Mouse (Mus musculus): Measurements from ENCODE around the gene Tmprss3. TPM values are rescaled to one million over a fixed set of nuclear protein-coding genes. Genes with fewer than 3 reads are reported as not detected.

Tmprss3 gene
- not detected in 2 replicates for polyA plus RNA-seq (2016; fragmentation: Nextera tagmentation; extraction: Ambion mirVana)

- H3K27ac ChIP-seq: no peak within 1 kb of the TSS
- 88% methylated on average over 11 of the region's 11 CpGs for WGBS
- no peak for ATAC-seq (ENCODE audit: low FRiP score, low read depth)
- H3K4me3 ChIP-seq: no peak within 1 kb of the TSS
- H3K36me3 ChIP-seq: no peaks in the 10 kb centered on the region
- H3K9me3 ChIP-seq: no peaks in the 10 kb centered on the region
- H3K4me1 ChIP-seq: no peaks in the 10 kb centered on the region
- no peak within 1 kb of the TSS for H3K4me2 ChIP-seq (replicated peaks)
- H3K9ac ChIP-seq: no peak within 1 kb of the TSS
- H3K27me3 ChIP-seq (replicated peaks): no peaks in the 10 kb centered on the region
Observed at GRCm38 (mm10) chr17:31198877-31199276, at the start of gene Tmprss3. Gene Tmprss3 (minus strand): TSS chr17:31198977.

DNA sequence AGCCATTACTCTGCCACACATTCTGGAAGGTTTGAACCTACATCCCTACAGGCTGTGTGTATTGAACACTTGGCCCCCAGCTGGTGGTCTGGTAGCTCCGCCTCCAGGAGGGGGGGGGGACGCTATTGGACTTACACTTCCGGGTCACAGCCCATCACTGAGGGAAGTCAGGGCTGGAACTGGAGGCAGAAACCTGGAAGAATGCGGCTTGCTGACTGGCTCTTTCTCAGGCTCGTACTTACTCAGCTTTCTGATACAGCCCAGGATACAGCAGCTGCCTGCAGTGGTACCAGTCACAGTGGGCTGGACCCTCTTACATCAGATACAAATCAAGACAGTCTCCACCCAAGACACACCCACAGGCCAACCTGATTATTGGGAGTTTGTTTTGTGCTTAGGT is 48.4 kb upstream of the Tmprss3 start:
- Histone ChIP-seq H3K27me3 (replicated peaks) (no peaks in the 10 kb centered on the region), H3K27ac (no peak overlapping the region), H3K9ac (no peak overlapping the region), H3K36me3 (no peaks in the 10 kb centered on the region), H3K4me2 (replicated peaks) (no peak overlapping the region), H3K9me3 (no peaks in the 10 kb centered on the region), H3K4me3 (no peak overlapping the region), H3K4me1 (no peaks in the 10 kb centered on the region)
- WGBS: 45% methylated on average over 5 of the region's 5 CpGs
- ATAC-seq (ENCODE audit: low FRiP score, low read depth): no peak

GRCm38 (mm10) chr17:31245321-31245720 is 46.5 kb upstream of the Tmprss3 start:
- ATAC-seq (ENCODE audit: low FRiP score, low read depth): no peak
- Histone ChIP-seq H3K36me3 (no peaks in the 10 kb centered on the region), H3K9me3 (no peaks in the 10 kb centered on the region), H3K4me1 (no peaks in the 10 kb centered on the region), H3K4me2 (replicated peaks) (no peak overlapping the region), H3K4me3 (no peak overlapping the region), H3K9ac (no peak overlapping the region), H3K27me3 (replicated peaks) (no peaks in the 10 kb centered on the region), H3K27ac (no peak overlapping the region)
- 83% methylated on average over 5 of the region's 5 CpGs for WGBS

- Histone ChIP-seq H3K4me3 (no peak overlapping the region), H3K9me3 (no peaks in the 10 kb centered on the region), H3K4me1 (no peaks in the 10 kb centered on the region), H3K9ac (no peak overlapping the region), H3K27me3 (replicated peaks) (no peaks in the 10 kb centered on the region), H3K4me2 (replicated peaks) (no peak overlapping the region), H3K27ac (no peak overlapping the region), H3K36me3 (no peaks in the 10 kb centered on the region)
- ATAC-seq (ENCODE audit: low FRiP score, low read depth): no peak
- 0% methylated on average over 1 of the region's 1 CpGs for WGBS
Observed at GRCm38 (mm10) chr17:31242764-31243163, 44.0 kb upstream of the Tmprss3 start.

DNA sequence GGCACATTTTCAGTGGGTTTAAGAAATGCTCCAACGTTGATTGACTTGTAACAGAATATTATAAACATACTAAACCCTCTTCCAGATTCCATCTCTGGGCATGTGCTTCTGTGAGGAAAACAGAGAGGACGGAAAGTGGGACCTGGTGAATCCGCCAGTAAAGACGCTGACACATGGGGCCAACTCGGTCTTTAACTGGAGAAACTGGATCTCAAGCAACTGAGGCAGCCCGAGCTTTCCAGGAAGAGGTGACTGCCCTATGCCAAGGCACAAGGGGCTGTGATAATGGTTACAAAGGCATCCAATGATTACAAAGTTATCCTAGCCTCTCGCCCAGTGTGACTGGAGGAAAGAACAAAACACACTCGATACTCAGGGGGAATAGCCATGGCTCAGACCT is 42.4 kb upstream of the Tmprss3 start:
- H3K36me3 ChIP-seq: no peaks in the 10 kb centered on the region
- ATAC-seq (ENCODE audit: low FRiP score, low read depth): no peak
- WGBS: 87% methylated on average over 8 of the region's 8 CpGs
- no peaks in the 10 kb centered on the region for H3K27me3 ChIP-seq (replicated peaks)
- no peaks in the 10 kb centered on the region for H3K9me3 ChIP-seq
- no peak overlapping the region for H3K27ac ChIP-seq
- no peak overlapping the region for H3K4me3 ChIP-seq
- no peaks in the 10 kb centered on the region for H3K4me1 ChIP-seq
- H3K4me2 ChIP-seq (replicated peaks): no peak overlapping the region
- no peak overlapping the region for H3K9ac ChIP-seq

DNA sequence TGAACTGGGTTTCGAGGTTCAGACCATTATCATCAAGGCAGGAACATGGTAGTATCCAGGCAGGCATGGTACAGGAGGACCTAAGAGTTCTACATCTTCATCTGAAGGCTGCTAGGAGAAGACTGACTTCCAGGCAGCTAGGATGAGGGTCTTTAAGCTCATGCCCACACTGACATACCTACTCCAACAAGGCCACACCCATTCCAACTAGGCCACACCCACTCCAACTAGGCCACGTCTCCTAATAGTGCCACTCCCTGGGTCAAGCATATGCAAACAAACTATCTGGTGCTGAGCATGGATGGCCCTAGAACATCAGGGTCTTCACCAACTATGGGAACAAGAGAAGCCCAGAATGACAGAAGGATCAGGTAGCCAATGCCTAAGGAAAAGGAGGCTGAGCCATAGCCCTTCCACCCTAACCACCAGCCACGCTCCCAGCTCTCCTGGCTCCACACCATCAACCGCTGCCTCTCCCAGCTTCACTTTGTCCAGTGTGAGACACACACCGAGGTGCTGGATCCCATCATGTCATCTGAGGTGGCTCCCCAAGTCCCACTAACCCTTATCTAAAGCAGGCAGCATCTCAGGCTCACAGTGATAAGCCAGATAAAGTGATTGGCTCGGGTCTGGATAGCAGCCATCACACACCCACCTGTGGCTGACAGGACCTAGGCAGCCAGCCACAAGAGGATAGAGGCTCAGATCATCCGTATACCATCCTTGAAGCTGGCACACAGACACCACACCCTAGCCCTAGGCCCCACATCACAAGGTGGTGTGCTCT is 39.6 kb upstream of the Tmprss3 start:
- H3K27ac ChIP-seq: no peak overlapping the region
- no peaks in the 10 kb centered on the region for H3K27me3 ChIP-seq (replicated peaks)
- ATAC-seq (ENCODE audit: low FRiP score, low read depth): no peak
- no peak overlapping the region for H3K4me3 ChIP-seq
- H3K36me3 ChIP-seq: no peaks in the 10 kb centered on the region
- H3K4me2 ChIP-seq (replicated peaks): no peak overlapping the region
- H3K9ac ChIP-seq: no peak overlapping the region
- H3K9me3 ChIP-seq: no peaks in the 10 kb centered on the region
- H3K4me1 ChIP-seq: no peaks in the 10 kb centered on the region
- 89% methylated on average over 7 of the region's 7 CpGs for WGBS

DNA sequence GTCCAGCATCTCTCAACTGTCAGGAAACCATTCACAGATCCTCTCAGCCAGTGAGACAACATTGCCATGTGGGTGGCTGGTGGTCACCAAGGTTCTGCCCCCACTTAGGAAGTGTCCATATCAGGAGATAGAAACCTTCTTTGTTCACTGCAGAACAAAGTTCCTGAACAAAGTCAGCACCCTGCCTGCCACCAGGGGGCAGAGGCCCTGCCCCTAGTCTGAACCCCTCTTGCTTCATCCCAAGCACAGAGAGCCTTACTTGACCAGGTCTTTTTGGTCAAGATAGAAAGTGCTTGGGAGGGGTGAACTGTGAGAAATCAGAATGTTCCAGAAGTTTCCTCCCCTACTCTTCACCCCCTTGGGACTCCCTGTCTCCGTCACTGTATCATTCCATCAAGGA is 37.1 kb upstream of the Tmprss3 start:
- no peaks in the 10 kb centered on the region for H3K9me3 ChIP-seq
- no peak overlapping the region for H3K4me2 ChIP-seq (replicated peaks)
- peaks cover 5% of the 10 kb centered on the region; the same call in 1 of the 2 replicates for H3K4me1 ChIP-seq
- 97% methylated on average over 1 of the region's 1 CpGs for WGBS
- H3K9ac ChIP-seq: no peak overlapping the region
- no peaks in the 10 kb centered on the region for H3K36me3 ChIP-seq
- no peak overlapping the region for H3K27ac ChIP-seq
- H3K27me3 ChIP-seq (replicated peaks): no peaks in the 10 kb centered on the region
- H3K4me3 ChIP-seq: no peak overlapping the region
- ATAC-seq (ENCODE audit: low FRiP score, low read depth): no peak

DNA sequence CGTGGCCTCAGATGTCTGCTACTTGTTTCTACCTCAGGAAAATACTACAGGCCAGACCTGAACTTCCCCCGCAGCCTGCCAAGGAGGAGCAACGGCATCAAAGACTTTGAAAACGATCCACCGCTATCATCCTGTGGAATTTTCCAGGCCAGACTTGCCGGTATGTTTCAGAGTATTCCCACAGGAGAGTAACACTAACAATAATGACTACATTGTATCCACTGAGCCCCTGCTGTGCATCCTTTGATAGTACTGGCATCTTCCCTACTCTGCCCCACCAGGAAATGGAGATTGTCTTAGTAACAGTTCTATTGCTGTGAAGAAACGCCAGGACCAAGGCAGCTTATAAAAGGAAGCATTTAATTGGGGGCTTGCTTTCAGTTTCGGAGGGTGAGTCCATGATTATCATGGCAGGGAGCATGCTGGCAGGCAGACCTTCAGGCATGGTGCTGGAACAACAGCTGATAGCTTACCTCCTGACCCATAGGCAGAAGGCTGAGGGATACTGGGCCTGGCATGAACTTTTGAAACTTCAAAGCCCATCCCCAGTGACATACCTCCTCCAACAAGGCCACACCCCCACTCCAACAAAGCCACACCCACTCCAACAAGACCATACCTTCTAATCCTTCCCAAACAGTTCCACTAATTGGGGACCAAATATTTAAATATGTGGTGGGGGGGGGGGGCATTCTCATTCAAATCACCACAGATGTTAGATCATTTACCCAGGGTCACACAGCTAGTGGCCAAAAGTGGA is 33.7 kb upstream of the Tmprss3 start:
- Histone ChIP-seq H3K4me2 (replicated peaks) (no peak overlapping the region), H3K27ac (no peak overlapping the region), H3K4me3 (no peak overlapping the region), H3K9me3 (no peaks in the 10 kb centered on the region), H3K36me3 (no peaks in the 10 kb centered on the region), H3K27me3 (replicated peaks) (no peaks in the 10 kb centered on the region), H3K4me1 (peaks cover 5% of the 10 kb centered on the region; the same call in 1 of the 2 replicates), H3K9ac (no peak overlapping the region)
- 38% methylated on average over 8 of the region's 8 CpGs for WGBS
- no peak for ATAC-seq (ENCODE audit: low FRiP score, low read depth)

GRCm38 (mm10) chr17:31231780-31232179 is 33.0 kb upstream of the Tmprss3 start:
- H3K9ac ChIP-seq: no peak overlapping the region
- H3K27me3 ChIP-seq (replicated peaks): no peaks in the 10 kb centered on the region
- no peaks in the 10 kb centered on the region for H3K9me3 ChIP-seq
- no peak overlapping the region for H3K27ac ChIP-seq
- peaks cover 5% of the 10 kb centered on the region; the same call in 1 of the 2 replicates for H3K4me1 ChIP-seq
- no peak overlapping the region for H3K4me3 ChIP-seq
- no peak for ATAC-seq (ENCODE audit: low FRiP score, low read depth)
- 61% methylated on average over 6 of the region's 6 CpGs for WGBS
- H3K36me3 ChIP-seq: no peaks in the 10 kb centered on the region
- H3K4me2 ChIP-seq (replicated peaks): no peak overlapping the region

- Histone ChIP-seq H3K27ac (no peak overlapping the region), H3K9me3 (no peaks in the 10 kb centered on the region), H3K4me2 (replicated peaks) (no peak overlapping the region), H3K4me3 (no peak overlapping the region), H3K4me1 (no peaks in the 10 kb centered on the region), H3K27me3 (replicated peaks) (no peaks in the 10 kb centered on the region), H3K9ac (no peak overlapping the region), H3K36me3 (no peaks in the 10 kb centered on the region)
- ATAC-seq (ENCODE audit: low FRiP score, low read depth): no peak
- WGBS: 85% methylated on average over 7 of the region's 7 CpGs
Observed at GRCm38 (mm10) chr17:31226931-31227330, 28.2 kb upstream of the Tmprss3 start.

GRCm38 (mm10) chr17:31226368-31226767 is 27.6 kb upstream of the Tmprss3 start:
- Histone ChIP-seq H3K36me3 (no peaks in the 10 kb centered on the region), H3K9me3 (no peaks in the 10 kb centered on the region), H3K27ac (no peak overlapping the region), H3K4me2 (replicated peaks) (no peak overlapping the region), H3K4me1 (no peaks in the 10 kb centered on the region), H3K27me3 (replicated peaks) (no peaks in the 10 kb centered on the region), H3K9ac (no peak overlapping the region), H3K4me3 (no peak overlapping the region)
- ATAC-seq (ENCODE audit: low FRiP score, low read depth): no peak
- WGBS: 92% methylated on average over 3 of the region's 3 CpGs

DNA sequence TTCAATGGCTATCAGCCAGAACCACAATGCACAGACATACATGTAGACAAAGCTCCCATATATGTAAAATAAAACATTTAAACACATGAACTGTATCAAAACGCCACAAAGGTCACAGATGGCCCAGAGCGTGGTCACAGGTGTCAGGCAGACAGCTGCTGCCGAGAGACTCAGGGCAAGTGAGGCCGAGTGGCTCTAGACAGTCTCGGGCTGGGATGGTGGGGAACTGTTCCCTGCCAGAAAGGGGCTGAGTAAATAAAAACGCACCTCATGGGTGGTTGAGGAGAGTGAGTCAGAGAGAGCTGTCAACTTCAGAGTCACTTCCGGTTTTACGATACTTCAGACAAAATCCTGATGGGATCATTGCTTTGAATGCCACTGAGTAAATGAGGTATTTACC is 25.8 kb upstream of the Tmprss3 start:
- Histone ChIP-seq H3K4me2 (replicated peaks) (no peak overlapping the region), H3K9me3 (no peaks in the 10 kb centered on the region), H3K36me3 (no peaks in the 10 kb centered on the region), H3K9ac (no peak overlapping the region), H3K4me3 (no peak overlapping the region), H3K27me3 (replicated peaks) (no peaks in the 10 kb centered on the region), H3K27ac (no peak overlapping the region), H3K4me1 (no peaks in the 10 kb centered on the region)
- 79% methylated on average over 8 of the region's 8 CpGs for WGBS
- no peak for ATAC-seq (ENCODE audit: low FRiP score, low read depth)

Measured in neural tube, embryonic 12.5 days (tissue).